Mouse (Mus musculus): ENCODE measurements around the gene Immt.

Immt gene

DNA sequence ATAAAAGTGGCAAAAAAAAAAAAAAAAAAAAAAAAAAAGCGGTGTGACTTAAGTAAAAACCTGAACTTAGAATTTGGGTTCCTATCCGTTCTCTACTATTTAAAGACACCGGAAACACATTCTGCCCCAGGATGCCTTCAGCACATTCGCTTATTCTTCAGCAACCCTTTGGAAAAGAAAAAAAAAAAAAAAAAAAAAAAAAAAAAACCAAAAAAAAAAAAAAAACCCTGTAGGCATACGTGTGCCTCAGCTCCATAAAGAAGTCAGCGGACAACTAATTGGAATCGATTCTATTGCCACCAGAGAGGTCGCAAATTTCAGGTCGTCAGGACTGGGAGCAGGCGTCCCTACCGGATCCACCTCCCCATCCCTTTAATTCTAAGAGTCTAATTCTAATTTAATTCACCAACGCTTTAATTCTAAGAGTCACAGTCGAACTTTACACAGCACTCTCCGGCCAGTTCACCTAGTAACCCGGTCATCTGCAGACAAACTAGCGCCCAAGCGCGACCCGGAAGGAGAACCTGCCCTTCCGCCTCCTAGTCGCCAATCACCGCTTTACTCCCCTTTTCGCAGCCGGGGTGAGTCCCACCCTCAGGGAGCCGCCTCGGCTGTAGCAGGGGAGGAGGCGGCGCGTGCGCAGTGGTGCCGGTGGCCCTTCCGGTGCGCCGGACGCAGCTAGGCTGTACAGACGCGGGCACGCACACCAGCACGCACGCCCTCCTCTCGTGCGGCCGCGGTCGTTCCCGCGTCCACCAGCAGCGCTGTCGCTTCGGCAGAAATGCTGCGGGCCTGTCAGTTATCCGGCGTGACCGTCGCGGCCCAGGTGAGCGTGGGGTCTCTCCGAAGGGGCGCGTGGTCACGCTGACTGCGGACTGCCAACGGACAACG is at the start of gene Immt:
Immt (plus strand) TSS at position 642 of the 891 bp plus-strand sequence.
- peak; percentile 97 for DNase-seq (ENCODE audit: low spot score)

DNA sequence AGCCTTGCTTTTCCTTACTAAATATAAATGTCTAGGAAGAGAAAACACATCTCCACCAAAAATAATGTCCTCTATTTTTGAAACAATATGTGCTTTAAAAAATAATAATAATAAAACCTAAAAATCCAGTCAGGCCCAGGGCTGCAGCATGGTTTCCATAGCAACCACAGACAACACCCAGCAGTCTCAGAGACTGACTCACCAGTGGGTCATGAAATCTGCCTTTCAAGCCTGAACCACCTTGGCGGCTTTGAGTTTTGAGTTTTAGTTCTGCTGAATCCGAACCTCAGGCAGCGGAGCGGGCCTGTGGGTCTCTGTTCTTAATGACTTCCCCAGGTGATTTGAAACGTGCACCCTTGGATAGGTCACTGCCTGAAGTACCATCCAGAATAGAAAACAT is 48.0 kb upstream of the Immt start:
- DNase-seq (ENCODE audit: low spot score) = peak; percentile 13

DNA sequence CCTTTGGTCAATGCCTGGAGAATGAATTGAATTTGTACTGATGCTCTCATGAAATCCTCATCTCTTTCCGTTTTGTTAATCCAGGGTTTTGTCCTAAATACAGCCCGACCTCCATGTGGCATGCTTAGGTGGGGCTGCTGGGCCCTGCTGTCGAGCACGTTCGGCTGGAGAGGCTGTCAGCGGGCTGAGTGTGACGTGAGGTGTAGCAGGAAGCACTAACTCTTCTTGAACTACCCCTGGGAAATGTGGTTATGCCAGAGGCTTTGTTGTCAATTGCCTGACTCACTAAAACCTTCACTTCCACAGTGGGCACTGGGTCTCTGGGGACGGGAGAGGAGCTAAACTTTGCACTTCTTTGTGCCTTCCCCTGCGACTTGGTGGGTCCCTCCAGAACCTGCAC is 42.8 kb upstream of the Immt start:
- DNase-seq (ENCODE audit: low spot score) = no peak

DNA sequence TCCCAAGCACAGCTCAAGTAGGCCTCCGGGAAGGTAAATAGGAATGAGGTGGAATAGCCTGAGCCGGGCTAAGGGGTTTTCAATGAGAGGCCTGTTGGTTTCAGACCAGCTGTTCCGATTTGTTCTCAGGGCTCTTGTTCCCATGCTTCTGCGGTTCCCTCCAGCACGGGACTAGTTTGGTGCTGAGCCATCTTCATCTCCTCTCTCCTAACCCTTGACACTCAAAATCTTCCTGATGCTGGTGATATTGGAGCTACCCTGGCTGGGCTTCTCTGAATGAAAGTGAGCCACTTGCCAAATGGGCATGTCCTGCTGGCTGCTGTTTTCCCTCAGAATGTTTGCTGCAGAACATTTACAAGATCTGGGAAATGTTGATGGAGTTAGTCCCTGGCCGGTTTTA is 39.4 kb upstream of the Immt start:
- DNase-seq (ENCODE audit: low spot score) = no peak

DNA sequence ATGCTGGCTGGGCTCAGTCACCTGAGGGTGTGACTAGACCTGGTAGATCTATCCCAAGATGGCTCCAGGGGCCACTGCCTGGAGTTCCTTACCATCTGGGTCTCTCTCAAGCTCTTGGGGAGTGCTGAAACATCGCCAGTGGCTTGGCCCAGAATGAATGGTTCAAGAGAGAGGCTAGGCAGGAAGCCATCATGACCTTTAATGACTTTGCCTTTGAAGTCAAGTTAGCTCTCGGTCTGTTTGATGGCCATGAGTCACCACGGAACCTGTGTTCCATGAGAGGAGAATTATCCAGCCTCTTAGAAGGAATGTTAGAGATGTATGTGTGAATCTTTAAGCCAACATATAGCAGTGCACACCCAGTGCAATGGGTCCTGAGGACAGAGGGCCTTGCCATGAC is 31.7 kb upstream of the Immt start:
- DNase-seq (ENCODE audit: low spot score) = no peak

DNA sequence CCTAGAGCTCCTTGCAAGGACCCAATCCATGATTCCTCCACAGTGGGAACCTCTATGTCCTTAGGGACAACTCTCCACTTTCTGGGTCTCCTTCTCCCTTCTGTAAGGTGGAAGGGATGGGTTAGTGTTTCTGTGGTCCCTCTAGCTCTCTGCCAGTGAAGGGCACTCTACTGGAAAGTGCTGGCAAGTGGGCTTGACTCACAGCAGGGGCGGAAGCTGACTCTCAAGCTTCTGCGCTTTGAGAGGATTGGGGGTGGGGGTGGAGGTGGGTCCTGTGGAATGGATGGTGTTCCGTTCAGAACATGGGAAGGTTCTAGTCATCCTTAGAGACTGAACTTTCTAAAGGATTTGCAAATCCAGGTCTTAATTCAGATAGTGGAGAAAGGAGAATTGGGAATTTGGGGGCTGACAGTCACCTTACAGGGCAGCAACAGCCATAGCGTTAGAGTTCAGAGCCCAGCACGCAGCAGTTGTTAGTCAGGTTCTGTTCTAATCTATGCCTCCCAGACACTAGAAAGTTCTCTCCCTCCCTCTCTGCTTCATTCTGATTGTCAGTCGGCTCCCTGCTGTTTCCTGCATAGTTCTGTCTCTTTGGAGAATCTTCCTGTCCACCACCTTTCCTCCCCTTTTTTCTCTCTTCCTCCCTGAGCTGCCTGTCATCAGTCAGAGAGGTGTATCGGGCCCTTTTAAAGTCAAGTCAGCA is 30.0 kb upstream of the Immt start:
- DNase-seq (ENCODE audit: low spot score) = no peak

DNA sequence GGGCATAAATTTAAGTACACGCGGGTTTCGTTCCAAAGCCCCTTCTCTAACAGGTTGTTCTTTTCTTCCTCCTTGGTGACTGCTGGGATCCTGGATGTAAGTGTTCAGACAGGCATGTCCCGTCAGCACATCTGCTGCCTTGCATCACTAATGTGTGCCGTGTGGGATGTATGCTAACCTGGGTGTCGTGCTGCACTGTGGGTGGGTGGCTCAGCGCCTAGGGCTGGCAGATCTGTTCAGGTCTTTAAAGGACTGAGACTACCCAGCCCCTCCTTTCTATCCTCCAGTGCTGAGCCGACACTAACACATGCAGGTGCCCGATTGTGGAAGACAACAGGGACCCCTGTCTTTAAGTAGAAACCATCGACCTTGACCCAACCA is 29.4 kb upstream of the Immt start:
- no peak for DNase-seq (ENCODE audit: low spot score)

DNA sequence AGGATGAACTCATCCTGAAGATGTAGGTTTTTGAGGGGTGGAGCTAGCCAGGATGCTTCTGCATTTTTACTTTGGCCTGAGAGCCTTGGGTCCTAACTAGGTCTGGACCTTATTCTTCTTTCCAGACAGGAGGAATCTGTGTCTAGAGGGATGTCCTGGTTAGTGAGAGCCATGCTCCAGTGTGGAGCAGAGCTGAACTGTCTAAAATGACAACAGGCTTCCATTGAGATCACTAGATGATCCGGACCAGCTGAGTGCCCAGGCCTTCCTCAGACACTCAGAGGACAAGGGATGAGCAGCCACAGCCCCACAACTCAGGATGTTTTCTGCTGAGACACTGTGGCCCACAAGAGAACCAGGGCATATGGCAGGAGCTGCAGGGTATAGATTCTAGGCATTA is 27.5 kb upstream of the Immt start:
- DNase-seq (ENCODE audit: low spot score) = no peak

DNA sequence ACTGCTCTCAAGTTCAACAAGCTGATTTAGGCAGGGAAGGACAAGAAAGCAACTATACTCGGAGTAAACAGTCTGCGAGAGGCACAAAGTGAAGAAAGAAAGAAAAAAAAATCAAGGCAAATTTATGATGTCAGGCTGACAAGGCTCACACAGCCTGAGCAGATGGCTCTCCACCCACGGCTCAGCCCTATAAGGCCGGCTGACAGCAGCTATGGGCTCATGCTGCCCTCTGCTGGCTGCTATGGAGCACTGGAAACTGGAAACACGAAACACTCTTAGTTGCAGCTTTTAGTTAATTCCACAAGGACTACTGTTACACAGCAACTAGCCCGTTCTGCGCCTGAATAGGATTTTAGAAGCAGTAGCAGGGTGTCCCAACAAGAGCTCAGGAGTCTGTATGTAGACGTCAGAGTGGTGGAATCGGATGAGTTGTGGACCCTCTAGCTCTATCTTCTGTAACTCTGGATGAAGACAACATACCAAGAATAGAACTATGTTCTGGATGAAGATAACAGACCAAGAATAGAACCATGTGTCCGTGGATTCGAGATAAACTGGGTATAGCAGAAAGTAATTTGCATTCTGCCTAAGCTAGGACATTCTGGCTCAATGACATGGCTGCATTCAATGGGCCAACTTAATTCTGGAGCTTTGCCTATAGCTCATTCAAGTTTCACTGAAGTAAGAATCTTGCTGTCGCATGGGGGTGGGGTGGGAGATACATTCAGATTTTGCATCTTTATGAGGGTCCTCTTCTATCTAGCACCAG is 26.9 kb upstream of the Immt start:
- DNase-seq (ENCODE audit: low spot score) = peak; percentile 87

DNA sequence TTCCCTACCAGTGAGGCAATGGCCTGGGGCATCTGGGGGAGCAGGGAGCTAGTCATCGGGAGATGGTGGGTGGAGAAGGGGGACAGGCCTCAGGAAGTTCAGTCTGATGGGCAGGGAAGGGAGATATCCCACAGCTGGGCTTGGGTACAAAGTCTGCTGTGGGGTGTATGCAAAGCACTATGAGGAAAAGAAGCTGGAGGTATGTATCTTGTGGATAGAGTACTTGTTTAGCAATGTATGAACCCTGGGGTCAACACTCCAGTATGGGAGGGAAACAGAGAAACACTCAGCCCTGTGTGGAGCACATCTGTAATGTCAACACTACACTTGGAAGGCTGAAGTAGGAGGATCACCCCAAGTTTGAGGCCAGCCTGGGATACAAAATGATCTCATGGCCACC is 24.4 kb upstream of the Immt start:
- no peak for DNase-seq (ENCODE audit: low spot score)

DNA sequence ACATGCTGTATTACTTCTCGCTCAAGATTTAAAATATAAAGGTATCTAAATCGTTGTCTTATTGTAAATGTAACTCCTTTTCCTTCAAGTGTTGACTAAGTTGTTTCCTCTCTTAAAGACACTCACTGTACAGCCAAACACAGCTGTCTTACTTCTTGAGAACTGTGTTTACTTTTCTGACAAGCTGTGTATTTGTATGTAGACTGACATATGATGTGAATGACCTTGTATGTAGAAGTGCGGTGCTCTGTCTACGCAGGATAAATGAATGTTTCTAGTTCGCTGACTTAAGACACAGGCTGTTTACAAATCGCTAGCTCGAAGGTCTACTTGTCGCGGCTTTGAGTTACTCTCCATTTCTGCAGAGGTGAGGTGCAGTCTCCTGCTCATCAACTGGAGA is 21.2 kb upstream of the Immt start:
- no peak for DNase-seq (ENCODE audit: low spot score)

DNA sequence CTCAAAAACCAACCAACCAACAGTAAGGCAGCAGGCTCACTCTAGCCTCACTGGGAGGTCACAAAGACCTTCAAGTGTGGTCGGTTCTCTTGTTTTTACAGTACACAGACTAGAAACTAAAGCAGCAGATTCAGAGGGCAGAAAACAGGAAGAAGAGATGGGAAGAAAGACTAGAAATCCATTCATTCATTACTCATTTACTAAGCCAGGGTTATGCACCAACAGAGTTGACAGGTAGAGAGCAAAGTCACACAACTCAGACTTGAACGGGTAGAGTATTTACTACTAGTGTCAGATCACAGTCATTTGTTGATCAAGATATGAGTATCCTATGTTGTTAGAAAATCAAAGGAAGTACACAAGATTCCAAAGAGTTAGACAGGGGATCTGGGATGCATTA is 18.3 kb upstream of the Immt start:
- no peak for DNase-seq (ENCODE audit: low spot score)

DNA sequence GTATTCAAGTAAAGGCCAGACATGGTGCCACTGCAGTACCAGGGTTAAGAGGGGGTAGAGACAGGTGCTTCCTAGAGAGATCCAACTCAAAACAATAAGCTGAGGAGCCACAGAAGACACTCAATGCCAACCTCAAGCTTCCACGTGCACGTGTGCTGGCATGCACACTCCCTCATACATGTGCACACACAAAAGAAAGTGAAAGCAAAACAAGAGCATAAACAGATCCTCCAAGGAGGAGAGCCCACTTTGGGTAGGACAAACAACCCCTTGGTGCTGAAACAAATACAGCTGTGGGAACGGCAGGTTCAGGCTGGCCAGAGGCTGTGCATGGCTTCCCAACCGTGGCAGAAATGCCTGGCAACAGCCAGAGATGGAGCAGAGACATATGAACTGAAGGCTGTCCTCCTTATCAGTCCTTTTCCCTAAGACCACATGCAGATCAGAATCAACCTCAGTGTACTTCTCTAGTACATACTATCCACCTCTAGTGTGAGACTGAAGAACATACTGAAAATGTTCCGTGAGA is 11.3 kb upstream of the Immt start:
- DNase-seq (ENCODE audit: low spot score) = no peak

DNA sequence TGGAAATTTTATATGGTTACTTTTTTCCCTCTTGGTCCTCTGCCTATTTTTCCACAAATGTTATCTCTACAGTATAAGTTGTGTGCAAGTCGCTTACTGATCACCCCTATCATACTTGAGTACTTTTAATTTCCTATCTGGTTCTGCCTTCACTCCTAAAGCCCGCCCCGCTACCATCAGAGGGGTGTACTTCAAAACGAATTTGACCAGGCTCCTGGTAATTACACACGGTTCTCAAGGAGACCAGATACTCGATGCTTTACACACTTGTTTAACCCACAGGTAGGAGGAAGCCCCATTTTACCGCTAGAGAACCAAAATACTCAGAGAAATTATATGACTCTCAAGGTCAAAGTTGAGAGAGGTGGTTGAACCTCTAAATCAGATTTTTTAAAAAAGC is 8.0 kb upstream of the Immt start:
- no peak for DNase-seq (ENCODE audit: low spot score)

DNA sequence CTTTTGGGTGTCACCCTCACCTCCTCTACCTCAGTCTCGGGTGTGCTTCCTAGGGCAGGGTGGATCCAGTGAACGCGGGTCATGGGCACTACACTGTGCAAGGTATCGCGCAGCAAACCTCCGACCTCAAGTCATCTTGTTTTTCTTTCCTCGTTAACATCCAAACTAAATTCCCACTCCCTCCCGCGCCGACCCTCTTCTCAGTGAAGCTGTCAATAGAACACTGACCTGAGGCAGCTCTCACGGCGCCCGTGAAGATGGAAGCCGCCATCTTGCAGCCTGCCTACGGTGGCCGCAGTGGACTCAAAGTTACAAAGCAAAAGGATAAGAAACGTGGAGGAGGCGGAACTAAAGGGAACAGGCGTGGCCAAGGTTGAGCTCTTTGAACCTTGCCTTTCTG is 7.6 kb upstream of the Immt start:
- peak; percentile 87 for DNase-seq (ENCODE audit: low spot score)

DNA sequence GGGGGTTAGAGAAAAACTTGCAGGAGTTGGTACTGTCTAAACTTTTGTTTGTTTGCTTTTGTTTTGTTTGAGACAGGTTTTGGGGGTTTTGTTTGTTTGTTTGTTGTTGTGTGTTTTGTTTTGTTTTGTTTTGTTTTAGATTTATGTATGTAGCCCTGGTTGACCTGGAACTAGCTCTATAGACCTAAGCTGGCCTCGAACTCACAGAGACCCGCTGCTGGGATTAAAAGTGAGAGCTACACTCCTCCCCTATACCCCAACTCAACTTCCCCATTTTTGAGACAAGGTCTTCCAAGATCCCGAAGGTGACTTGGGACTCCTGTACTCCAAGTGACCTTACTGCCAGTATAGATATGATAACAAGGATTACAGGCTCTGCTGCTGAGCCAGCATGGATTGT is 7.2 kb upstream of the Immt start:
- DNase-seq (ENCODE audit: low spot score) = no peak

DNA sequence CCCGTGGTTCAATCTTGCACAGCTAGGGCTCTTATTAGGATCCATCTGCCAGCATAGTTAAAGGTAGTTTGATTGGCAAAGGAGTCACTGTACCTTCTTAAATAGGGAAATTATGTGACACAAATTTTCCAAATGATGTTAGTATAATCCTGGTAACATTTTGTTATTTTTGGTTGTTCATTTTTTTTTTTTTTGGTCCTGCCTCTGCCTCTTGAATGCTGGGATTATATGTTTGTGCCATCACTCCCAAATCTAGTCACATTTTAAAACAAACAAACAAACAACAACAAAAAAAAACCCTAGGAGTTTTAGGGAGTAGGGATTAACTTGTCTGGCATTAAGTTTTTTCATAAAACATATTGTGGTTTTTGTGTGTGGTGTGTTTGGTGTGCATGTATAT is 4.3 kb upstream of the Immt start, which contains the start of gene Mrpl35:
Mrpl35 (minus strand) TSS at position 101 of the 400 bp plus-strand sequence.
- no peak for DNase-seq (ENCODE audit: low spot score)

DNA sequence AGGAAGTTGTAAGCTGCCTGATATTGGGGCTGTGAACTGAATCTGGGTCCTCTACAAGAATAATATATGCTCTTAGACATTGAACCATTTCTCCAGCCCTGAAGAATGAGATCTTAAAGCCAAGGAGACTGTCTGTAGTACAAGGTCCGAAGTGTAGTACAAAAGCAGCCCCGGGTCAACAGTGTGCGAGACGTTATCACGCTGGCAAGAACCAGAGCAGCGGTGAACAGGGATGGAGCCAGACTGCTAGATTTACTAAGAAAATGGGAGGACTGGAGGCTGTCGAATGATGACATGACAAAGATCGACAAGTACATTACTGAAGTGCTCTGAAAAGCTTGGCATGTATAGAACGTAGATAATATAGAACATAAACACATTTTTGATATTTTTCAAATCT is 1.4 kb upstream of the Immt start:
- peak; percentile 21 for DNase-seq (ENCODE audit: low spot score)

DNA sequence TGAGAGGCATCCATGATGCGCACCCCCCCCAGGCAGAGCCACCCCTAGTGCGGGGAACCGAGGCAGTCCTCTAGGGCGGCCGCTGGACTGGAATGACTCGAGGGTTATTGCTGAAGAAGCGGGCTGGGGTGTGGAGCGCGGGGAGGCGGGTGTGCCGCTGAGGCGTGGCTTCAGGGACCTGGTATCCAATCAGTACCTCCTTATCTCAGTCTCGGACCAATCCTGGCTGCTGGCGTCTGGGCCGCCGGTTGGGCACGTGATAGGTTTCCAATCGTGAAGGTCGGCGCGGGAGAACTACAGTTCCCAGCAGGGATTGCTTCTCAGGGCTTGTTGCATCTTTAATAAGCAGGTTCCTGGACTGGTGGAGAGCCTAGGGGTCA is 440 bp downstream of the Immt start:
- peak; percentile 95 for DNase-seq (ENCODE audit: low spot score)

DNA sequence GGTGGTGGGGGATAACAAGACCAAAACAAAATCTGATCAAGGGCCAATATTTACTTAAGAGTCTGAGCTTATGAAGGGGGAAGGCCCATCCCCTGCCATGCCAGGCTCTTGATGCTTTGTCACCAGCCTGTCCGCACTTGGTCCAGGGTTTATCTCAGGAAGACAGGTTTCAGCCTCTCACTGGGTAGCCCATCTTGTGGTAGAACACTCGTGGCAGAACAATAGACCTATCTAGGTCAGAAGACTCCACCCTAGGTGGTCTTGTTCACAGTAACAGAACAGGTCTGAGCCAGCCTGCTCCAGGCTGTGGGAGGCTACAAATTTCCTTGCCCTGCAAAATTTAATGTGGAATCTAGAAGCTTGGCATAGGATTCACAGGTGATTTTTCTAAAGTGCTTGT is 5.7 kb downstream of the Immt start:
- DNase-seq (ENCODE audit: low spot score) = no peak

DNA sequence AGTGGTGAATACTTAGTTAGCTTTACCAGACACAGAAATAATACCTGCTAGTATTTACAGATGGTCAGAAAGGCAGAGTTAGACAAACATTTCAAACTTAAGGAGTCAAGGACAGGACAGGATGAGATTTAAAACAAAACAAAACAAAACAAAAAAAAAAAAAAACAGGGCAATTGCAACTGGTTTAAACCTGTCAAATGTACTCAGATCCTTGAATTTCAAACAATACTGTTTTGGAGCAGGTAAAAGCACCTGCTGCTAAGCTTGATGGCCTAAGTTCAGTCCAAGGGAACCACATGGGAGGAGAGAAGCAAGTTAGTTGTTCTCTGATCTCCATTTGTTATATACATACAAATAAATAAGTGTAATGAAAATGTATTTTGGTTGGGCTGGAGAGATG is 8.7 kb downstream of the Immt start:
- no peak for DNase-seq (ENCODE audit: low spot score)

DNA sequence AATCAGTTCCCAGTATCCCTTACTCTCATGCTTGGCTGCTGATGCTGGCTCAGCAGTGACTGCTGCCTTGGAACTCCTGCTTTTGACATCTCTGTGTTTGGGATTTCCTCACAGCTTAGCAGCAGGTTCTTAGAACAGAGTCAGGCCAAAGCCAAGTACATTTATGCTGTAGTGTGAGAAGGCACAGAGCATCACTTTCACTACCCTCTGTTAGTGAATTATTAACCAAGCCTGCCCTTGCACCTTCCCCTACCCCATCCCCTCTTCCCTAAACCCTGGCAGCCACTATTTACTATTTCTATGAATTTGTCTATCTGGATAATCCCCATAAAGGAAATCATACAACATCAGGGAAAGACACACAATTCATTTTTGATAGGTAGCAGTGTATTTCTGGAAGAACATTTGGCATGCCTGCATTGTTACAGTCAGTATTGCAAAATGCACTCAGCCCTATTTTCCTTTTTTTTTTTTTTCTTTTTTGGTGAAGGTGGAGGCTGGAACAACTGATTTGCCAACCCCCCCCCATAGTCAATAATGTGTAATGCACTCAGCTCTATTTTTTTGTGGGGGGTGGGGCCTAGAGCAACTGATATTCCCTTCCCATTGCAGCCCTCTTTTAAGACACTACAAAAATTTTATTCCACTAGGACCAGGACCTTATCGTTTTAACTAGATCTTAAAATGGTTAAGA is 9.6 kb downstream of the Immt start:
- DNase-seq (ENCODE audit: low spot score) = no peak

All from MN1 (cell line).